Mouse (Mus musculus) limb, embryonic 15.5 days (tissue): ENCODE results near the gene Nek7. TPM values are rescaled to one million over a fixed set of nuclear protein-coding genes. Genes with fewer than 3 reads are reported as not detected.

Experiments
- ATAC-seq: fragments of 200-750 bp; cut with Nextera tagmentation; 2 replicates; pipeline ENCODE4 v1.8.0; 2017; ENCODE audit warnings: low read depth, moderate TSS enrichment; ENCODE audit not compliant: insufficient number of reproducible peaks, low FRiP score, low TSS enrichment
- H3K27ac ChIP-seq: fragments of 300-500 bp; sonication (generic); 2 replicates; pipeline ENCODE4 v1.5.1; 2015; ENCODE audit warnings: moderate library complexity, mild to moderate bottlenecking, inconsistent platforms
- H3K27me3 ChIP-seq: fragments of 300-500 bp; sonication (generic); 2 replicates; pipeline ENCODE4 v1.6.1; 2015; ENCODE audit warnings: inconsistent platforms
- H3K36me3 ChIP-seq: fragments of 300-500 bp; sonication (generic); 2 replicates; pipeline ENCODE4 v1.6.1; 2015; ENCODE audit warnings: inconsistent platforms
- H3K4me1 ChIP-seq: fragments of 300-500 bp; sonication (generic); 2 replicates; pipeline ENCODE4 v1.6.1; 2015; ENCODE audit warnings: inconsistent platforms
- H3K4me2 ChIP-seq: fragments of 300-500 bp; sonication (generic); 2 replicates; pipeline ENCODE4 v1.6.1; 2015; ENCODE audit warnings: mild to moderate bottlenecking, inconsistent platforms
- H3K4me3 ChIP-seq: fragments of 300-500 bp; sonication (generic); 2 replicates; pipeline ENCODE4 v1.5.1; 2015; ENCODE audit warnings: mild to moderate bottlenecking, inconsistent platforms
- H3K9ac ChIP-seq: fragments of 300-500 bp; sonication (generic); 2 replicates; pipeline ENCODE4 v1.6.1; 2015; ENCODE audit warnings: inconsistent platforms
- H3K9me3 ChIP-seq: fragments of 300-500 bp; sonication (generic); 2 replicates; pipeline ENCODE4 v1.6.1; 2016; ENCODE audit warnings: inconsistent platforms
- WGBS: fragments of 180-500 bp; shearing (Covaris S2); methylation state at CpG from one replicate; pipeline ENCODE4 v1.1.7; 2015; 5-methylcytosine and 5-hydroxymethylcytosine counted together
- polyA plus RNA-seq: library from polyadenylated mRNA; unstranded; fragments of >200 nt; fragmentation: Nextera tagmentation; extraction: Ambion mirVana; gene quantifications from 2 replicates; pipeline ENCODE4 v1.2.1, GENCODE M21; 2015

Gene Nek7
- polyA plus RNA-seq, 1 experiment from 2014 or later: 36.5 TPM

DNA sequence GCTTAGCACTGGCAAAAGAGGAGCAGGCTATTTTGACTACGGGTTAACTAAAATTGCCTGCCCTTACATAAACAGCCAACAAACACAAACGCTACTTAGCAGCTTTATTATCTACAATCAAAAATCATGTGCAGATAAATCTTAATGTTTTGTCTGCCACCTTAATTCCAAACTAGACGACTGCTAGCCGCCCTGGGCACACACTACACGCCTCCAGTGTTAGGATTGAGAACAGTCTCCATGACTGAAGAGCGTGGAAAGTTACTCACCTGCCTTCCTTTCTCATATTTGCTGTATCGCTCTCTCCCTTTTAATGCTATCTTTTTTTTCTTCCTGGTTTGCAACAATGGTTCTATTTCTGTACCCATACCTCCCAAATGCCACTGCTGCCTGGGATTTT lies 12.1 kb downstream of the Nek7 start:
- 89% methylated on average over 7 of the region's 7 CpGs for WGBS

DNA sequence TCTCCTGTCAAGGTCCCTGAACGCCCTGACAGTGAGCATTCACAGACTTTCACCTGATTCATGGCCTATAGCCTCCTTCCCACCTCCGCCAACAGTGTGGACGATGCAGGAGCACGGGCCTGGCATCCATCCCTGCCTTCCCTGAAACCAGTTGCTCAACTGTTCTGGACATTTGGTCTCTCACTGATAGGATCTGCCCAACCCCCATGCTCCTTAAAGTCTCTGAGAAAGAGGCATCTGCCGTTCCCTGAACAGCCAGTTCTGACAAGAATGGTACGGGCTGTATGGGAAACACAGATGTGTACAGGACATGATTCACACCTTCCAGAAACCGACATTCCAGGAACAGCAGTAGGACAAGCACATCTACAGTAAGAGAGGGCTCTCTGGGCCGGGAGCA lies 13.2 kb downstream of the Nek7 start:
- Histone ChIP-seq H3K9me3 (no peaks in the 10 kb centered on the region), H3K4me1 (no peaks in the 10 kb centered on the region), H3K4me2 (no peak overlapping the region), H3K9ac (no peak overlapping the region), H3K36me3 (no peaks in the 10 kb centered on the region), H3K27me3 (no peaks in the 10 kb centered on the region), H3K27ac (no peak overlapping the region), H3K4me3 (no peak overlapping the region)
- WGBS: 71% methylated on average over 8 of the region's 8 CpGs
- ATAC-seq: no peak

More for the DNA sequence above, 12.1 kb downstream of the Nek7 start:
- Histone ChIP-seq H3K4me1 (no peaks in the 10 kb centered on the region), H3K4me3 (no peak overlapping the region), H3K27ac (no peak overlapping the region), H3K4me2 (no peak overlapping the region), H3K9ac (no peak overlapping the region), H3K27me3 (no peaks in the 10 kb centered on the region), H3K9me3 (no peaks in the 10 kb centered on the region), H3K36me3 (no peaks in the 10 kb centered on the region)
- no peak for ATAC-seq

DNA sequence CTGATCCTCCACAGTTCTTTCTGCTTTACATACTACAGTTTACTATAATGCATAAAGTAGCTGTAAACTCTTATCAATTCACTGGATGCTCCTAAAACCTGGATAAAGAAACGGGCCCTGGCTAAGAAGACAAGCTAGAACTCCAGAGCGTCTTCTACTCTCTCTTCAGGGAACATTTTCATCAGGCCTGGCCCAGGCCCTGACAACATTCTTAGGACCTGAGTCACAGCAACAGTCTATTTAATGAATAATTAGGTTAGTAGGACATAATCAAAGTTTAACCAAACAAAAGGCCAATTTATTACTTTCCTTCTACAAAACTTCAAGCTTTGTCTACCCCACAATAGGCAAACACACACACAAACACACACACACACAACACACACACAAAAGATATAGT lies 15.2 kb downstream of the Nek7 start:
- H3K27me3 ChIP-seq: no peaks in the 10 kb centered on the region
- no peak for ATAC-seq
- H3K36me3 ChIP-seq: no peaks in the 10 kb centered on the region
- H3K4me2 ChIP-seq: no peak overlapping the region
- H3K9ac ChIP-seq: no peak overlapping the region
- 57% methylated on average over 2 of the region's 2 CpGs for WGBS
- H3K9me3 ChIP-seq: no peaks in the 10 kb centered on the region
- no peak overlapping the region for H3K27ac ChIP-seq
- no peak overlapping the region for H3K4me3 ChIP-seq
- no peaks in the 10 kb centered on the region for H3K4me1 ChIP-seq

DNA sequence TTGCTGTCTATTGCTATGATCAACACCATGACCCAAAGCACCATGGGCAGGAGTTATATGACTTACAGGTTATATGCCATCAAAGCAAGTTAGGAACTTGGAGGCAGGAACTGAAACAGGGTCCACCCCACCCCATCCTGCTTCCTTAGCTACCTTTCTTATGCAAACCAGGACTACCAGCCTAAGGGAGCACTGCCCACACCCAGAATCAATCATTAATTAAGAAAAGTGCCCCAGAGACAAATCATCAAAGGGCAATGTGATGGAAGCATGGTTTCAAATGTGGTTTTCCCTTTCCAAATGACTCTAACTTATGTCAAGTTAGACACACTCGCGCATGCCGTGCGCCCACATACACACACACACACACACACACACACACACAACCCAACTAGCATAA lies 16.0 kb downstream of the Nek7 start:
- H3K27ac ChIP-seq: no peak overlapping the region
- no peak for ATAC-seq
- no peak overlapping the region for H3K9ac ChIP-seq
- no peaks in the 10 kb centered on the region for H3K4me1 ChIP-seq
- H3K4me2 ChIP-seq: no peak overlapping the region
- no peak overlapping the region for H3K4me3 ChIP-seq
- no peaks in the 10 kb centered on the region for H3K36me3 ChIP-seq
- H3K27me3 ChIP-seq: no peaks in the 10 kb centered on the region
- WGBS: 93% methylated on average over 4 of the region's 4 CpGs
- H3K9me3 ChIP-seq: no peaks in the 10 kb centered on the region

DNA sequence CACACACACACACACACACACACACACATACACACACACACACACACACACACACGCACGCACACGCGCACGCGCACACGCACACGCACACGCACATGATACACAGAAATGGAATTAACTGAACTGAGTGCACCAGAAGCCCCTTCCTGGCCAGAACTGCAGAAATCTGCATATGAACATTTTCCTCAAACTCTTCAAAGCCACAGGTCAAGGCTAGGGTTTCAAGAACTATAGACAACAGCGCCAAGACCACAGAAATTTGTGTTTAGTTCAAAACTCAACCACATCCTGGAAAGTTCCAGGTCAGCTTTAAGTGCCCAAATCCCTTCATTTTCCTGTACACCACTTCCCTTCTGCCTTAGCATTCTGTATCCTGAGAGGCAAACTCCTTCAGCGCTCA lies 21.9 kb downstream of the Nek7 start:
- no peak overlapping the region for H3K4me3 ChIP-seq
- H3K36me3 ChIP-seq: no peaks in the 10 kb centered on the region
- H3K4me2 ChIP-seq: no peak overlapping the region
- no peaks in the 10 kb centered on the region for H3K4me1 ChIP-seq
- no peaks in the 10 kb centered on the region for H3K27me3 ChIP-seq
- no peak for ATAC-seq
- no peaks in the 10 kb centered on the region for H3K9me3 ChIP-seq
- 97% methylated on average over 11 of the region's 11 CpGs for WGBS
- no peak overlapping the region for H3K27ac ChIP-seq
- H3K9ac ChIP-seq: no peak overlapping the region

DNA sequence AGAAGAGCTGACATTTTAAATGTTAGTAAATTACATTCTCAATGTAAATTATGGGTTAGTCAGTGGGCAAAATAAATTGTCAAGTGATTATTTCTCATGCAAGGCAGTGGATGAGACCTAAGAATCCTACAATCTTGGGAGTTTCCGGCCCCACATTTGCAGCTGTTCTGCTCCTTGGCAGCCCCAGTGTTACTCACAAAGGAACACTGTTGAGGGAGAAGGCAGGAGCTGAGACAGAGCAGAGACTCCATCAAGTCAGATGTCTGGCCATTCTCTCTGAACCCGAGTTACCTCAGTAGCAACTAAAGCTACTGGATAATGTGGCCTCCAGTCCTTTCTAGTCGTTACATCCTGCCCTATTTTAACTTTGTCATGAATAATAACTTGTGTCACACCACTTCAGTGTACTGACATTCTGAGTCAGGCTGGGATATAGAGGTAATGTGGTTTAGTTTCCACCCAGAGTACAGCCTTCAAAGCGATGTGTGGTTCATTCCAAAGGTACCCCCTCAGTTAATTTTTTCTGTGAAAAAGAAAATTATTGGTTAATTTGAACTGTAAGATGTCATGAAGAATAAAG lies 23.7 kb downstream of the Nek7 start:
- Histone ChIP-seq H3K27ac (no peak overlapping the region), H3K9ac (no peak overlapping the region), H3K4me3 (no peak overlapping the region), H3K4me2 (no peak overlapping the region), H3K36me3 (no peaks in the 10 kb centered on the region), H3K27me3 (no peaks in the 10 kb centered on the region), H3K9me3 (no peaks in the 10 kb centered on the region), H3K4me1 (no peaks in the 10 kb centered on the region)
- WGBS: 55% methylated on average over 4 of the region's 4 CpGs
- no peak for ATAC-seq

DNA sequence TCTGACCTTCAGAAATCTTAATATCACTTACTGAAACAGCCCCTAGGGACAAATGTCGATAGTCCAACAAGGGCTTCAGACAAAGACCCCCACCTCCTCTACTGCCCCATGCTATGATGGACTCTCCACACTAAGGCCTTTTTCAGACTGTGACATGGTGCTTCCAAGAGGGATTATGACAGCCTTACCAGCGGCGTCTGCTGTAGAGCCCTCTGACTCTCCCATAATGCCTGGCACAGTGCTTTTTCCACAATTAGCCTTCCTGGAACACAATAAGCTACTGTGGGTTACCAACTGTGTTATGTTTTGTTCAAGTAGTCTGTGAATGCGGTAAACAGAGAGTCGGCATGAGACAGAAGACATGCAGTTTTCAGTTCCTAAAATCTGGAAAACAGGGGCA lies 25.0 kb downstream of the Nek7 start:
- no peaks in the 10 kb centered on the region for H3K4me1 ChIP-seq
- H3K9me3 ChIP-seq: no peaks in the 10 kb centered on the region
- H3K9ac ChIP-seq: no peak overlapping the region
- 76% methylated on average over 5 of the region's 5 CpGs for WGBS
- H3K27me3 ChIP-seq: no peaks in the 10 kb centered on the region
- no peak overlapping the region for H3K4me2 ChIP-seq
- no peak overlapping the region for H3K27ac ChIP-seq
- no peaks in the 10 kb centered on the region for H3K36me3 ChIP-seq
- ATAC-seq: no peak
- H3K4me3 ChIP-seq: no peak overlapping the region

DNA sequence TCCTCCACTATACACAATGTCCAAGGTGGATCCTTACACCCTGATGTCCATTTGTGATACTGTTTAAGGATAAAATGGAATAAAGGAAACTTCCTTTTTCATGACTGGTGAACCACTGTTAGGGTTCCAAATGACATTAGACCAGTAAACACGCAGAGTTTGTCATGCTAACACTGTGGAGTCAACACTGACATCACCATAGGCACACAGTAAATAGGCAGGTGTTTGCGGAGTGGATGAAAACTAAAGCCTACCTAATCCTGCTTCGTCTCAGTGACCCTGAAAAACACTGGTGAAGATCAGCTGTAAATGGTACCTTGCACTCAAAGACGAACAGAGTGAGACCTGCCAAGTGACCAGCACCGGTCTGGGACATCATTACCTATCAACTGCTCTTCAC lies 26.0 kb downstream of the Nek7 start:
- Histone ChIP-seq H3K9me3 (no peaks in the 10 kb centered on the region), H3K27me3 (no peaks in the 10 kb centered on the region), H3K9ac (no peak overlapping the region), H3K27ac (no peak overlapping the region), H3K4me3 (no peak overlapping the region), H3K36me3 (no peaks in the 10 kb centered on the region), H3K4me1 (no peaks in the 10 kb centered on the region), H3K4me2 (no peak overlapping the region)
- WGBS: 86% methylated on average over 5 of the region's 5 CpGs
- ATAC-seq: no peak

DNA sequence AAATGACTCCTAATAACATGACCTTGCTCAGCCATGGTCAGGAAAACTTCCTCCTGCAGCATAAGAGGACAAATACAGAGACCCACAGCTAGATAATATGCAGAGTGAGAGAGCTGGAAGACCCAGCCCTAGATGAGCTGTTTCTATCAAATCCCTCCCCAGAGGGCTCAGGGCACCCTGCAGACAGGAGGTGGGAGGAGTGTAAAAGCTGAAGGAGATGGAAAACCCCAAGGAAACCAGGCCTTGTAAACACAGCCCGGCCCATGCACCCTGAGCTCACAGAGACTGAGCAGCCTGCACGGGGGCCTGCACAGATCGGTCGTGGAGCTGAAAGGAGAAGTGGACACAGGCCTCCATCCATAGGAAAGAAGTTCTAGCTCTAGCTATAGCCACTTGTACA lies 27.5 kb downstream of the Nek7 start:
- no peak overlapping the region for H3K4me3 ChIP-seq
- H3K4me1 ChIP-seq: no peaks in the 10 kb centered on the region
- 88% methylated on average over 4 of the region's 4 CpGs for WGBS
- H3K9ac ChIP-seq: no peak overlapping the region
- H3K36me3 ChIP-seq: no peaks in the 10 kb centered on the region
- H3K27ac ChIP-seq: no peak overlapping the region
- H3K27me3 ChIP-seq: no peaks in the 10 kb centered on the region
- ATAC-seq: no peak
- H3K9me3 ChIP-seq: no peaks in the 10 kb centered on the region
- no peak overlapping the region for H3K4me2 ChIP-seq

DNA sequence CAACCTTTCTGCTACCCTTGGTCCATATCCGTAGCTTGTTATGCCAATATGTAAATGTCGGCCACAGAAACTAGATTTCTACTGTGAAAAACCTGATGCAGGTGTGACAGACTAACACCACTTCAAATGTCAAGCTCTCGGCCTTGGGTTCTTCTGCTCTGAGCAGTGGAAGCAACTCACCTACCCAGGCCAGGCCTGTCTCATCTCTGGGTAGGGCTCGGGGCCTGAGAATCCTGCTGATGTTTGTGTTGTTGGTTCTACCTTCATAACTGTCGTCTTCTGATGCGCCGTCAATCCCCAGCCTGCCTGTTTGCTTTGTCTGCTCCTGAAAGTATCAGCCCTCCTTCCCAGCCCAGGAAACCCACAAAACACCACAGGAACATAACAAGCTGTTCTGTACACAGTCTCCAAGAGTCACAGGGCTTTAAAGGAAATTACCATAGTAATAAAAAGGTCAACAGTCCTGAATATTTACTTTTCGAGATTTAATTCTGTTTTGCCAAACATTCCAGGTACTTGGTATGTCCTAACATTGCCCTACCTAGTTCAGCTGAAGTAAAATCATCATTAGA lies 29.4 kb downstream of the Nek7 start:
- Histone ChIP-seq H3K4me1 (no peaks in the 10 kb centered on the region), H3K9me3 (no peaks in the 10 kb centered on the region), H3K27me3 (no peaks in the 10 kb centered on the region), H3K9ac (no peak overlapping the region), H3K4me3 (no peak overlapping the region), H3K36me3 (no peaks in the 10 kb centered on the region), H3K27ac (no peak overlapping the region), H3K4me2 (no peak overlapping the region)
- WGBS: 88% methylated on average over 8 of the region's 8 CpGs
- ATAC-seq: no peak

DNA sequence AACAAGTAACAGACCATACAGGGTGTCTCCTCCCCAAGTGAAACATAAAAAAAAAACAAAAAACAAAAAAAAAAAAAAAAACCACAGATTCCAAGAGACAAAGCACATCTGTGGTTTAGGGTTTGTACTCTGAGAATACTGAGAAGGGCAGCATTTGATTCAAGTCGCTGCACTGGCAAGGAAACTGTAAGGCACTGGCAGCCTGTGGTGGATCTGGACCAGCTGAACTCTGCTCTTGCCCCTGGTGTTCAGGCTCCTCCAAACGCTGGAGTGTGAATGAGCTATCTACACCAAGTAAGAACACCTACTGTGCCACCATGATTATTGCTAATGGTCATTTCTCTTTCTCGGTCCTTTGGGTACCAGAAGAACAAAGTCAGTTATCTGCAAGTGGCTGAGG lies 30.8 kb downstream of the Nek7 start:
- no peak overlapping the region for H3K9ac ChIP-seq
- no peak overlapping the region for H3K4me2 ChIP-seq
- no peak overlapping the region for H3K27ac ChIP-seq
- H3K36me3 ChIP-seq: no peaks in the 10 kb centered on the region
- H3K27me3 ChIP-seq: no peaks in the 10 kb centered on the region
- H3K9me3 ChIP-seq: no peaks in the 10 kb centered on the region
- no peaks in the 10 kb centered on the region for H3K4me1 ChIP-seq
- no peak overlapping the region for H3K4me3 ChIP-seq
- ATAC-seq: no peak
- WGBS: 60% methylated on average over 3 of the region's 3 CpGs

DNA sequence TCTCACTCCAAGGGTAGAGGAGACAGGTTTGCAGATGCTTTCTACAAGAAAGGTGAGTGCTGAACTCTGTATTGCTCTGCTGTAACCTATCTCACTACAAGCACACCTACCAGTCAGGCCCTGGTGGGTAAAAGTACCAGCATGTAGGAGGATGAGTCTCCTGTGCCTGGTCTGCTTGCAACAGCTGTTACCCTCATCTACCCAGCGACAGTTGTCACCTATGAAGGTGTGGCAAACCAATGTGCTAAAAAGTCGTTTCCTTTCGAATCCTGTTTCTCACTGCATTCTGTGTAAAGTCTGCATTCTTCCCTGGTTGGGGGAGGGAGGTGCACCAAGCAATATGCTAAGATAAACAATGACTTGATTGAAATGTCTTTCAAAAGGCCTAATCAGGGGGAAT lies 32.1 kb downstream of the Nek7 start:
- no peak overlapping the region for H3K4me3 ChIP-seq
- no peaks in the 10 kb centered on the region for H3K4me1 ChIP-seq
- WGBS: 34% methylated on average over 3 of the region's 3 CpGs
- no peak for ATAC-seq
- no peak overlapping the region for H3K27ac ChIP-seq
- no peaks in the 10 kb centered on the region for H3K36me3 ChIP-seq
- no peak overlapping the region for H3K9ac ChIP-seq
- H3K4me2 ChIP-seq: no peak overlapping the region
- H3K27me3 ChIP-seq: no peaks in the 10 kb centered on the region
- H3K9me3 ChIP-seq: no peaks in the 10 kb centered on the region

DNA sequence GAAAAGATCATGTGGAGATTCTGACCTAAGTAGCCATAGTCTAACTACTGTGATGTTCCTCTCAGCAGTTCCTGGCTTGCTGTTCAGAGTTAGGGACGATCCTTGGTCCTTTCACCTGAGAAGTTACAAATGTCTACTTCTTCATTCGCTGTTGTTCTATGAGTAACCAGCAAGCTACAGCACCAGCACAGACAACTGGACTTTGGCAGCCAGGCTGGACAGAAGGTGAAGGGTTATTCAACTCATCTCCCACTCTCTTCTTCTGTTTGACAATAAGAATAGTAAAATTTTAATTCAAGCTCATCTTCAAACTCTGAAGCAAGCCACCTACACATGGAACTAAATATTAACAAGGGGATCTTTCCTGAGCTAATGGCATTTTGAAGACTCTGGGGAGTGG lies 33.0 kb downstream of the Nek7 start:
- Histone ChIP-seq H3K9ac (no peak overlapping the region), H3K9me3 (no peaks in the 10 kb centered on the region), H3K27me3 (no peaks in the 10 kb centered on the region), H3K36me3 (no peaks in the 10 kb centered on the region), H3K4me1 (no peaks in the 10 kb centered on the region), H3K27ac (no peak overlapping the region), H3K4me2 (no peak overlapping the region), H3K4me3 (no peak overlapping the region)
- no peak for ATAC-seq
- WGBS: 93% methylated on average over 2 of the region's 2 CpGs
